Mouse (Mus musculus) embryonic facial prominence, embryonic 13.5 days (tissue): ENCODE results near the gene Snai3. TPM values are rescaled to one million over a fixed set of nuclear protein-coding genes. Genes with fewer than 3 reads are reported as not detected.

ENCODE experiments used
- ATAC-seq: fragments of 200-750 bp; cut with Nextera tagmentation; 2 replicates; pipeline ENCODE4 v1.8.0; 2017; ENCODE audit warnings: low read depth; ENCODE audit not compliant: insufficient number of reproducible peaks, insufficient read depth, low FRiP score, low TSS enrichment
- H3K27ac ChIP-seq: fragments of 300-500 bp; sonication (generic); 2 replicates; pipeline ENCODE4 v1.5.1; 2015; ENCODE audit warnings: moderate library complexity, mild to moderate bottlenecking, inconsistent platforms
- H3K27me3 ChIP-seq: fragments of 300-500 bp; sonication (generic); 2 replicates; pipeline ENCODE4 v1.6.1; 2015; ENCODE audit warnings: mild to moderate bottlenecking, inconsistent platforms
- H3K36me3 ChIP-seq: fragments of 300-500 bp; sonication (generic); 2 replicates; pipeline ENCODE4 v1.6.1; 2015; ENCODE audit warnings: mild to moderate bottlenecking, inconsistent platforms
- H3K4me1 ChIP-seq: fragments of 300-500 bp; sonication (generic); 2 replicates; pipeline ENCODE4 v1.6.1; 2015; ENCODE audit warnings: inconsistent platforms
- H3K4me2 ChIP-seq: fragments of 300-500 bp; sonication (generic); 2 replicates; pipeline ENCODE4 v1.6.1; 2015; ENCODE audit warnings: moderate library complexity, mild to moderate bottlenecking, inconsistent platforms
- H3K4me3 ChIP-seq: fragments of 300-500 bp; sonication (generic); 2 replicates; pipeline ENCODE4 v1.5.1; 2015; ENCODE audit warnings: mild to moderate bottlenecking, inconsistent platforms
- H3K9ac ChIP-seq: fragments of 300-500 bp; sonication (generic); 2 replicates; pipeline ENCODE4 v1.6.1; 2015; ENCODE audit warnings: mild to moderate bottlenecking, inconsistent platforms
- H3K9me3 ChIP-seq: fragments of 300-500 bp; sonication (generic); 2 replicates; pipeline ENCODE4 v1.6.1; 2016; ENCODE audit warnings: inconsistent platforms
- WGBS: fragments of 180-500 bp; shearing (Covaris S2); methylation state at CpG from one replicate; pipeline ENCODE4 v1.1.7; 2015; ENCODE audit warnings: mixed read lengths; 5-methylcytosine and 5-hydroxymethylcytosine counted together
- polyA plus RNA-seq: library from polyadenylated mRNA; unstranded; fragments of >200 nt; fragmentation: Nextera tagmentation; extraction: Ambion mirVana; gene quantifications from 2 replicates; pipeline ENCODE4 v1.2.1, GENCODE M21; 2015

Snai3 gene
- polyA plus RNA-seq, 1 experiment from 2014 or later = 1.2 TPM

DNA sequence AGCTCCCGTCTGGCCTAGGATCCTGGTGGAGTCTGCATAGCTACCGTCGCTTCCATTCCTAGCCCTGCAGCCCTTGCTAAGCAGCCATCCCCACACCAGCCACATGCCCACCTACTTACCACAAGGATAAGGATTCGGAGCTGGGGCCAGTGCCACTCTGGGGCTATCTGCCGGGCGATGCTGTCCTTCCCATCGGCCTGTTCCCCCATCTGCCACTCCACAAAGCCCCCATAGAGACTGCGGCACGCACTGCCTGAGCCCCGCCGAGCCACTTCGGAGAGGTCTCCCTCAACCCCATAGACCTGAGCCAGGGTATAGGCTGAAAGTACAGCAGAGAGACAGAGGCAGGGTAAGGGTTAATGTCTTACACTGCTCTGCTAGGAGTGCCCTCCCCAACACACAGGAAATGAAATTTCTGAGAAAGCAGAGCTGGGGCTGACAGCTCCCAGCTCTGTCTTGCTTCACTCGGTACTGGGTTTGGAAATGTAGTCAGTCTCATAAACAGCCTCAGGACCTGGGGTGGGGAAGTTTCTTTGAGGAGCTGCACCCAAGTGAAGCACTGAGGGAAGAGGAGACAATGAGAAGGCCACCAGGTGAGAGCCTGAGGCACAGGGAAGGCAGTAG, 22.7 kb downstream of the Snai3 start:
- Histone ChIP-seq H3K4me1 (peaks cover 23% of the 10 kb centered on the region), H3K27me3 (no peaks in the 10 kb centered on the region), H3K9me3 (no peaks in the 10 kb centered on the region), H3K4me2 (no peak overlapping the region), H3K9ac (peak overlapping the region; percentile 49; the same call in 1 of the 2 replicates), H3K27ac (0 out of 2 replicates have a peak overlapping the region, but pooled peaks have one; percentile 28), H3K36me3 (peaks cover 63% of the 10 kb centered on the region), H3K4me3 (no peak overlapping the region)
- WGBS = 88% methylated on average over 13 of the region's 13 CpGs
- ATAC-seq = no peak

DNA sequence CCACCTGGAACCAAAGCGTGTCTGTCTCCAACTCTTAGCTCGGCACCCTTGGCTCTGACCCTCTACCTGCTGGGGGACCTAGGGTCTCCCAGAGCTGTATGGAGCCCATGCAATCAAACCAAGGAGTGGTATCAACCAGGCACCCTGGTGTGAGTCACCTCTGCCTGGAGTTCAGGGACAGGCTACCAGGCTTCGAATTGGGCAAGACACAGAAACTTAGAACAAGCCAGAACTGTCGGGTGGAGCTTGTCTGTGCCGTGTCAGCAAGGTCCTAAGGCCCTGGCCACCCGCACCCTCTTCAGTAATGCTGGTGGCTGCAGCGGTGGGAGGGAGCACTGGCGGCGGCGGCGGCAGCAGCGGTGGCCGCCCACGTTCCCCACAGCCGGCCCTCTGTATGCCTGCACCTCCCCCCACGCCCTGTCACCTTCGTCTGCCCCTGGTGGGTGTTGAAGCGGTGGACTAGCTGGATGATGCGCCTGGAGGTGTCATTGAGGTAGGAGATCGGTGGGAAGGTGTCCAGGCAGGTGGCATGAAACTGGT, 23.9 kb downstream of the Snai3 start:
- no peak for ATAC-seq
- Histone ChIP-seq H3K36me3 (peaks cover 63% of the 10 kb centered on the region), H3K27me3 (no peaks in the 10 kb centered on the region), H3K27ac (no peak overlapping the region), H3K4me1 (peaks cover 22% of the 10 kb centered on the region), H3K9me3 (no peaks in the 10 kb centered on the region), H3K4me2 (no peak overlapping the region), H3K9ac (no peak overlapping the region), H3K4me3 (no peak overlapping the region)
- 88% methylated on average over 20 of the region's 20 CpGs for WGBS

DNA sequence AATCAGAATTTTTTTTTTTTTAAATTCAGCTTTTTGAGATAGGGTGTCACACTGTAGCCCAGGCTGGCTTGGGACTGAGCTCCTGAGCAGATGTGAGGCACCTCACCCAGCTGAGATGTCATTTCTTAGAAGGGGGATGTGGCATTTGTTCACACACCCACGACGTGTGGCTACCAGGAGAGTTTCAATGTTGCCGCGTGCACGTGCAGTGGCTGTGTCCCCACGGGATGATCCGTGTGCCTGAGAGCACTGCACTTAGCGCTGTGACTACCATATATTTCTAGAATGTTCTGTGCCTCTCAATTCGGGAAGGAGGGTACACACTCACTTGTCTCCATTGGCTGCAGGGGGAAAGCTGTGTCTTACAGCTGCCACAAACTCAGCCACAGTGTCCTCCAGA, 24.4 kb downstream of the Snai3 start:
- peaks cover 25% of the 10 kb centered on the region for H3K4me1 ChIP-seq
- 93% methylated on average over 9 of the region's 9 CpGs for WGBS
- peaks cover 63% of the 10 kb centered on the region for H3K36me3 ChIP-seq
- no peaks in the 10 kb centered on the region for H3K27me3 ChIP-seq
- H3K9me3 ChIP-seq = no peaks in the 10 kb centered on the region
- ATAC-seq = no peak
- H3K4me2 ChIP-seq = no peak overlapping the region
- H3K9ac ChIP-seq = no peak overlapping the region
- no peak overlapping the region for H3K27ac ChIP-seq
- H3K4me3 ChIP-seq = no peak overlapping the region

DNA sequence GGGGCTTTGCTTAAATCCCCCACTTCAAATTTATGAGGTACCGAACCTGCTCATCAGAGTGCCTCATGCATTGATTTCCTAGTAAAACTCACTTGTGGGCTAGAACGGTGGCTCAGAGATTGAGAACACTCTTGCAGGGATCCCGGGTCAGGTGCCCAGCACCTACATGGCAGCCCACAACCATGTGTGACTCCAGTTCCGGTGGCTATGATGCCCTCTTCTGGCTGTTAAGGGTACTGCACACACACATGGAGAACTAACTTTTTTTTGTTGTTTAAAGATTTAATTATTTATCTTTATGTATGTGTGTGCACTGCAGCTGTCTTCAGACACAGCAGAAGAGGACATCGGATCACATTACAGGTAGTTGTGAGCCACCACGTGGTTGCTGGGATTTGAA, 25.2 kb downstream of the Snai3 start:
- peaks cover 63% of the 10 kb centered on the region for H3K36me3 ChIP-seq
- H3K4me2 ChIP-seq = no peak overlapping the region
- WGBS = 89% methylated on average over 6 of the region's 6 CpGs
- H3K4me1 ChIP-seq = peaks cover 25% of the 10 kb centered on the region
- no peak for ATAC-seq
- H3K27ac ChIP-seq = no peak overlapping the region
- H3K9ac ChIP-seq = no peak overlapping the region
- H3K4me3 ChIP-seq = no peak overlapping the region
- no peaks in the 10 kb centered on the region for H3K9me3 ChIP-seq
- no peaks in the 10 kb centered on the region for H3K27me3 ChIP-seq

DNA sequence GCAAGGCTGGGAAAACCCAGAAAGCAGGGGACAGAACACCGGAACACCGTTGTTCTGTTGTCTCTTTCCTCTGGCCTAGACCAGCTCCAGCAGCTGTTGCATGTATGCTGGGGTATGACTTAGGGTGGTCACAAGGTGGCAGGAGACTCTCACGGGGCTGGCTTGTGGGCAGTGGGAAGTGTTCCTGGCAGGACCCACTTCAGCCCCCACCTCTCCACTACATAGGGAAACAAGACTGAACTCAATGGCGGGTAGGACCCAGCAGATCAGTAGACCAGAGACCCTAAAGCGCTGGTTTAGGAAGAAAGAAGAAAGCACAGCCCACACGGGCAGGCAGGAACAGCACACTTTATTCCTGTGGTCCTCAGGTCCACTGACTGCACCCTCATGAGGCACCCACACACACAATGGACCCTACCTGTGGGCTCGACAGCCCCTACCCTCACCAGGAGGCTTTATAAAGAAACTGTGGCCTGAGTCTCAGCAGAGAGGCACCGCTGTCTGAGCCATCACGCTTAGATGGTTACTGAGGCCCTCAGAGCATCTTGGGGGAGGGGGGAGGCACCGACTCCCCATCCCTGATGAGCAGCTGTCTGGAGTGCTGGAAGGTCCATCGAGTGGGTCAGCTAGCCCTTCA, 27.1 kb downstream of the Snai3 start:
- ATAC-seq = no peak
- Histone ChIP-seq H3K4me2 (peak overlapping the region; percentile 93), H3K27me3 (no peaks in the 10 kb centered on the region), H3K9me3 (no peaks in the 10 kb centered on the region), H3K27ac (peak overlapping the region; percentile 44; the same call in 1 of the 2 replicates), H3K4me1 (peaks cover 25% of the 10 kb centered on the region), H3K9ac (no peak overlapping the region), H3K4me3 (0 out of 2 replicates have a peak overlapping the region, but pooled peaks have one; percentile 58), H3K36me3 (peaks cover 49% of the 10 kb centered on the region)
- 67% methylated on average over 11 of the region's 11 CpGs for WGBS

DNA sequence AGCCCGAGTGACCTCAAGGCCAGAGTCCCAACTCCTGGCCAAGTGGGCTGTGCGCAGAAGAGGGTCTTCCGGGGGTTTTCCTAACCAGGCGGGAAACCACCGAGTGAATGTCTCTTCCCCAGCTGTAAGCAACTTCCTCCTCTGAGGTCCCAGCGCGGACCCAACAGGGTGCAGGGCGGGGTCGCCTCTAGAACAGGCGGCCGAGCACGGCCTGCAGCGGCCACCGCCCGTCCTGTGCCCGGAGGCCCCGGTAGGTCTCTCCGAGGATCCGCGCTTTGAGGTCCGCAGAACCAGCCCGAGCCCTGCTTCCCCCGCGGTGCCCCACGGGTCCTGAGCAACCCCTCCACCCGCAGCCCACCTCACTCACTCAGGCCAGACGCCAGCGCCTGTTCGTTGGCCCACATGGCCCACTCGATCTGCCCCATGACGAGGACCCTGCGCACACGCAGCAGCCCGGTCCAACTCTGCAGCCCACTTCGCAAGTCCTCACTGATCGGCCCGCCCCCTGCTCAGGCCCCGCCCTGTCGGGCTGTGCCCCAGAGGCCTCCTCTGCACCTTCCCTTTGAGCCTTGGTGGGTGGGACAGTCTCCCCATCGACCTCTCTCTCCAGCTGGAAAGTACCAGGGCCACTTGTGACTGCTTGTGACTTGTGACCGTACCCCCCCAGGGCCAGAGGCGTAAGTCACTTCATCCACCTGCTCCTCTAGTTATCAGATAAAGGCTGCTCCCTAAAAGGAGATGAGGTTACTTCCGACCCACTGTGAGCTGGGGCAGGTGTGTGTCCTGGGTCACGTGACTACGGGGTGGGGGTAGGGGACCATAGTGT, 27.9 kb downstream of the Snai3 start, which contains the start of gene Cyba:
Gene Cyba (minus strand): TSS at position 488 of the 826 bp plus-strand sequence.
- H3K27ac ChIP-seq = peak within 1 kb of the TSS; percentile 44
- H3K4me3 ChIP-seq = peak within 1 kb of the TSS; percentile 58
- peak; percentile 61 for ATAC-seq
- H3K9me3 ChIP-seq = no peaks in the 10 kb centered on the region
- peak within 1 kb of the TSS; percentile 84 for H3K9ac ChIP-seq
- peak within 1 kb of the TSS; percentile 93 for H3K4me2 ChIP-seq
- peaks cover 42% of the 10 kb centered on the region for H3K36me3 ChIP-seq
- 4% methylated on average over 45 of the region's 45 CpGs for WGBS
- H3K4me1 ChIP-seq = peaks cover 19% of the 10 kb centered on the region
- no peaks in the 10 kb centered on the region for H3K27me3 ChIP-seq

DNA sequence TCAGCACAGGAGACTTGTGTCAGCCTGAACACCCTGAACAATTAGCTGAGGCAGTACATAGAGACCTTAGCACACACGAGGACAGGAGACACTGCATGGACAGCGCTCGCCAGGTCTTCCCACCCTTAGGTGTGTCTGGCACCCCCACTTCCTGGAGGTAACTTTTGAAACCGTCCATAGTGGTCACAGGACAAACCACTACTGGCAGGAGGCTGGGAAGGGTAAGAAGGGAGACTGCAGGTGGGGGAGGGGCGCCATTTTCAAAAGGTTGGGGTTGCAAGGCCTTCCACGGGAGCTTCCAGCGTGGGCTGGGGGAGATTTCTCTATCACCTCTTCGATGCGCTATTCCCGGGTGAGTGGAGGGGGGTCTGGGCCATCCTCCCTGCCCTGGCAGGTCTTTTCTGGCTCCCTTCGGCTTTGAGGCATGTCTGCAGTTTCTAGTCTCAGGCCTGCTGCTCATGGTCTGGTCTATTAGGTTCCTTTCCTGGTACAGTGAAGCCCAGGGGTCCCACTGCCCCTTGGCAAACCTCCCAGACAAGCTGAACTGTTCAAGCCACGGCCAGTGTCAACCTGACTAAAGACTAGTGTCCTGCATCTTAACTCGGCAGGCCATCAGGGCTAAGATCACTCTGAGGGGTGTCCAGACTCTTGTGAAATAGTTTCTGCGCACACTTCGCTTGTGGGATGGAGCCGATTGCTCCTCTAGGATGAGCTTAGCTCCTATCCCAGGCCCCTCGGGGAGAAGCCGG, 28.7 kb downstream of the Snai3 start:
- ATAC-seq = no peak
- Histone ChIP-seq H3K27ac (0 out of 2 replicates have a peak overlapping the region, but pooled peaks have one; percentile 44), H3K9me3 (no peaks in the 10 kb centered on the region), H3K36me3 (peaks cover 37% of the 10 kb centered on the region), H3K9ac (peak overlapping the region; percentile 84), H3K27me3 (no peaks in the 10 kb centered on the region), H3K4me3 (peak overlapping the region; percentile 58), H3K4me2 (peak overlapping the region; percentile 93), H3K4me1 (peaks cover 19% of the 10 kb centered on the region)
- 37% methylated on average over 18 of the region's 18 CpGs for WGBS

DNA sequence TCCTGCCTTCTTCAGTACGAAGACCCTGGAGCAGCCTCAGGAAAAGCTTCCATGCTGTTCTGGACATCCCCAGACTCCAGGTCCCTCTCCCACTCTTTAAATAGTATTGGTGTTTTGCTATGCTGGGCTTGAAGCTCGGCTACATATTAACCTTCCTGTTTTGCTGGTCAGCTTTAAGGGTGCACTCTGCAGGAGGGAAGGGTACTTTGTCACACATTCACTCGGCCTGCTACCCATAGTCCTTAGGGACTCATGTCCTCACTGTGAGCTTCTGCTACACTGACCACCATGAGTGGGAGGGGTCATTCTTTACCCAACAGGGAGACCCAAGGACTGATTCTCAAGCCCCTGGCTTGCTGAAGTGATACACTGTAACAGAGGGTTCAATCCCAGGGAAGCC, 29.9 kb downstream of the Snai3 start:
- ATAC-seq = no peak
- 86% methylated on average over 3 of the region's 3 CpGs for WGBS
- H3K27ac ChIP-seq = no peak overlapping the region

DNA sequence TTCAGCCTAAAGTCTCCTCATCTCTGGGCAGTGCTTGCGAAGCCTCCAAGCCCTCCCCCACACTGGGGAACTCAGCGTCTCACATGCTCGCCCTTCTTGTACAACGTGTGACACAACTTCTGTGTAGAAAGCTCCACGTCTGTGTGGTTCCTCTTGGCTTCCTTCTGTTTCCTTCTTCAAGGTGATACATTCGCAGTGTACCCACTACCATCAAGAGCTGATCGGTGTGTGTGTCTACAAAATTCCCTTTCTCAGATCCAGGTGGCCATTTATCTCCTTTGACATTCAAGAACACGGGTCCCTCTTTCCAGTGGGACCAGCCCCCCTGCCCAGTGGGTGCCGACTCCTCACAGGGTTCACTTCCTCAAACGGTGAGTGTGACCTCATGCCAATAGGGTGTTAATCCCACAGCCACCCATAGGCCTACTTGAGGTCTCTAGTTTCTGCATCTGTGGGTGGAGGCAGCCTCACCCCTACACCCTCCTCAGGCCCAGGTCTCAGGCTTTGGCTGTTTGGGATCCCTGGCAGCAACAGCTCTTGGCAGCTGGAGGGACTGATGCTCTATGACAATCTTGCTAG, 30.4 kb downstream of the Snai3 start:
- no peak overlapping the region for H3K9ac ChIP-seq
- H3K27me3 ChIP-seq = no peaks in the 10 kb centered on the region
- no peak overlapping the region for H3K27ac ChIP-seq
- H3K4me1 ChIP-seq = peaks cover 19% of the 10 kb centered on the region
- 83% methylated on average over 10 of the region's 10 CpGs for WGBS
- ATAC-seq = no peak
- H3K4me2 ChIP-seq = no peak overlapping the region
- peaks cover 29% of the 10 kb centered on the region for H3K36me3 ChIP-seq
- no peak overlapping the region for H3K4me3 ChIP-seq
- H3K9me3 ChIP-seq = no peaks in the 10 kb centered on the region

More for the DNA sequence above, 29.9 kb downstream of the Snai3 start:
- H3K27me3 ChIP-seq = no peaks in the 10 kb centered on the region
- H3K4me2 ChIP-seq = no peak overlapping the region
- no peak overlapping the region for H3K9ac ChIP-seq
- no peak overlapping the region for H3K4me3 ChIP-seq
- H3K4me1 ChIP-seq = peaks cover 19% of the 10 kb centered on the region
- H3K36me3 ChIP-seq = peaks cover 30% of the 10 kb centered on the region
- no peaks in the 10 kb centered on the region for H3K9me3 ChIP-seq

DNA sequence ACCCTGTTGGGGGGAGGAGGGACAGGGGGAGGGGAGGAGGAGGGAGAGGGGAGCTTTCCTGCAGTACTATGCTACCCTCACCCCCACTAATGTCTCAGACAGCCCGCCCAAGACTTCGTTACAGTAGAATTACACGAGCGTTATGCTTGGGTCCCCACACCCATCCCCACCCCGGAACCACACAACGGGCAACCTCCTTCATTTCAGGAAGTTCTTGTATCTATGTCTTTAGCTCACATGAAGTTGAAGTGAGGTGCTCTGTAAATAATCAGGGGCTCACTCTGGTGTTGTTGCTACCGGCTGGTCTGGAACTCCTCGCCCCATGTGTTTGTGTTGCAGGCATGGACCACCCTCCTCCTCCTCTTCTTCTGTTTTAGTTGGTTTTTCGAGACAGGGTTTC, 32.4 kb downstream of the Snai3 start:
- Histone ChIP-seq H3K4me3 (no peak overlapping the region), H3K27me3 (no peaks in the 10 kb centered on the region), H3K9ac (no peak overlapping the region), H3K27ac (no peak overlapping the region), H3K9me3 (no peaks in the 10 kb centered on the region), H3K4me2 (no peak overlapping the region), H3K36me3 (0 out of 2 replicates have a peak, but pooled peaks cover 12% of the 10 kb centered on the region), H3K4me1 (peaks cover 17% of the 10 kb centered on the region)
- 82% methylated on average over 9 of the region's 9 CpGs for WGBS
- no peak for ATAC-seq
